Mouse (Mus musculus) liver, adult 2 months (tissue): ENCODE measurements around the gene Dnaaf3. TPM values are rescaled to one million over a fixed set of nuclear protein-coding genes. Genes with fewer than 3 reads are reported as not detected.
A peak's percentile ranks its signal among the peaks of the same experiment; 100 is the strongest.

Experiments used
- DNase-seq: peaks from one replicate; pipeline ENCODE4 v3.0.0-alpha.2; 2011; ENCODE audit warnings: low read depth, low spot score; ENCODE audit errors: extremely low read depth
- H3K27ac ChIP-seq: fragments of 200-500 bp; replicated peaks from 2 replicates; pipeline ENCODE4 v1.5.1; 2012; ENCODE audit warnings: low read depth, mild to moderate bottlenecking, control low read depth, inconsistent platforms, low read length; ENCODE audit not compliant: insufficient read depth
- H3K27me3 ChIP-seq: fragments of 200-500 bp; 2 replicates; pipeline ENCODE4 v1.6.1; 2012; ENCODE audit warnings: mild to moderate bottlenecking, moderate library complexity, low read length, inconsistent platforms; ENCODE audit not compliant: control insufficient read depth, insufficient read depth
- H3K36me3 ChIP-seq: fragments of 200-500 bp; 2 replicates; pipeline ENCODE4 v1.6.1; 2012; ENCODE audit warnings: low read length, inconsistent platforms; ENCODE audit not compliant: control insufficient read depth, insufficient read depth
- H3K4me1 ChIP-seq: fragments of 200-500 bp; 2 replicates; pipeline ENCODE4 v1.6.1; 2011; ENCODE audit warnings: low read length; ENCODE audit not compliant: control insufficient read depth, insufficient read depth
- H3K4me3 ChIP-seq: fragments of 200-500 bp; 2 replicates; pipeline ENCODE4 v1.5.1; 2011; ENCODE audit warnings: low read depth, mild to moderate bottlenecking, control low read depth, low read length, moderate library complexity; ENCODE audit not compliant: insufficient read depth
- H3K79me2 ChIP-seq: fragments of 200-500 bp; 2 replicates; pipeline ENCODE4 v1.6.1; 2012; ENCODE audit warnings: inconsistent platforms, mild to moderate bottlenecking, low read length, moderate library complexity; ENCODE audit not compliant: control insufficient read depth, insufficient read depth
- H3K9ac ChIP-seq: fragments of 200-500 bp; 2 replicates; pipeline ENCODE4 v1.6.1; 2012; ENCODE audit warnings: low read depth, mild to moderate bottlenecking, control low read depth, inconsistent platforms, low read length
- CTCF ChIP-seq: fragments of 200-500 bp; IDR thresholded peaks from 2 replicates; pipeline ENCODE4 v1.5.1; 2011; ENCODE audit warnings: low read depth, low read length, control low read depth
- POLR2A ChIP-seq: fragments of 200-500 bp; IDR thresholded peaks from 2 replicates; pipeline ENCODE4 v1.6.1; 2011; ENCODE audit warnings: low read length, control low read depth; ENCODE audit not compliant: insufficient read depth; ENCODE audit errors: extremely low read depth
- WGBS: fragments of 180-500 bp; shearing (Covaris S2); methylation state at CpG from one replicate; pipeline ENCODE4 v1.1.7; 2018; 5-methylcytosine and 5-hydroxymethylcytosine counted together
- polyA plus RNA-seq: library from polyadenylated mRNA; depleted of rRNA; stranded (reverse); fragments of >200 nt; gene quantifications from 2 replicates; pipeline ENCODE4 v1.2.3, GENCODE M21; 2012
- total RNA-seq: library from RNA; depleted of rRNA; stranded (reverse); fragments of >200 nt; gene quantifications from 2 replicates; pipeline ENCODE4 v1.2.3, GENCODE M21; 2014

Dnaaf3 gene
- total and polyA plus RNA-seq, 2 experiments, result 0.09 to 0.44 TPM

DNA sequence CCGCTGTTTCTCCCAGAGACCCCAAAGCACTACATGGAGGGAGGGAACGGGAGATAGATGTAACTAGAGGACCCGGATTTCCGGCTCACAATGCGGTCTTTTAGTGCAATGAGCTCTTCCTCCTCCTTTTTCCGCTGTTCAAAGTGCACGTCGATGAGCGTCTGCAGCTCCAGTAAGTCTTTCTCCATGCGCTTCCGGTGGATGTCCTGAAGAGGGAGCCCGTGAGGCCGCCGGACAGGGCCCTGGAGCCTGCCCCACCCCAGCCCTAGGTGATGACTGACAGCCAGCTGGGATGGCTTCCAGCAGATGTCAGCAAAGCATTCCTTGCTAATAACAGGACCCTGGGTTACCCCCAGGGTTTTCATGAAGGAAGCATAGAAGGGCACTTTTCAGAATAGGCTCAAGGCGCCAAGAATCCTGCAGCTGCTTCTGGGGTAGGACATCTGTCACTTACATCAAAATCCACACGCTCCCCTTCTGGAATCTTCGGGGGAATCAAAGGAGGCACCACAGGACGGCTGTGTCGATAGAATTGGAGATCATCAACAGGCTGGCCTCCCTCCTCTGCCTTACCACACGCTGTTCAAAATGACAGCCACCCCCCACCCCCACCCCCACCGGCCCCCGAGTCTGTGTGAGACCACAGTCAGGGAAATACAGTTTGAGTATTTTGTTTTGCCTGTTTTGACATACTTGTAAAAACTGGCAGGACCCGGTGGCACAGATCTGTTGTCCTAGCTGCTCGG, 22.2 kb downstream of the Dnaaf3 start:
- no peak overlapping the region for H3K27ac ChIP-seq
- H3K4me3 ChIP-seq, result no peak overlapping the region
- WGBS, result 27% methylated on average over 24 of the region's 24 CpGs
- H3K4me1 ChIP-seq, result no peaks in the 10 kb centered on the region
- TF ChIP-seq CTCF (peak; percentile 83), POLR2A (no peak)
- no peaks in the 10 kb centered on the region for H3K79me2 ChIP-seq
- peak; percentile 65 for DNase-seq
- H3K36me3 ChIP-seq, result no peaks in the 10 kb centered on the region
- H3K9ac ChIP-seq, result no peak overlapping the region
- no peaks in the 10 kb centered on the region for H3K27me3 ChIP-seq

DNA sequence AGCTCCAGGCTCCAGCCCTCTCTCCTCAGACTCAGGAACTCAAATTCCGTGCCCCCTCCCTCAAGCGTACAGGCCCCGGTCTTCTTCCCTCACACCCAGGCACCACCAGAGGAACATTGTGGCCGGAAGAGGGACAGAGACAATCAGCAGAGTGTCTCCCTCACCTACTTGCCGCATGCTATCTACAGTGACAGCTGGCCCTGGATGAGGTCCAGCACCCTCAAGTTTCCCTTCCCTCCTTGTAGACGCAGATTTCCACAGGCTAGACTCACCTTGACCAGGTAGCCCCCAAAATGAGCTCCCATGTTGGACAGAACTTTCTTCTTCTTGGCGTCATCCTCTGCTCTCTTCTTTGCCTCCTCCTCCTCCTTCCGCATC, 23.5 kb downstream of the Dnaaf3 start:
- H3K36me3 ChIP-seq, result no peaks in the 10 kb centered on the region
- H3K27me3 ChIP-seq, result no peaks in the 10 kb centered on the region
- DNase-seq, result no peak
- H3K4me3 ChIP-seq, result no peak overlapping the region
- H3K79me2 ChIP-seq, result no peaks in the 10 kb centered on the region
- 87% methylated on average over 8 of the region's 8 CpGs for WGBS
- H3K9ac ChIP-seq, result no peak overlapping the region
- no peak overlapping the region for H3K27ac ChIP-seq
- no peaks in the 10 kb centered on the region for H3K4me1 ChIP-seq
- TF ChIP-seq CTCF (no peak), POLR2A (no peak)

DNA sequence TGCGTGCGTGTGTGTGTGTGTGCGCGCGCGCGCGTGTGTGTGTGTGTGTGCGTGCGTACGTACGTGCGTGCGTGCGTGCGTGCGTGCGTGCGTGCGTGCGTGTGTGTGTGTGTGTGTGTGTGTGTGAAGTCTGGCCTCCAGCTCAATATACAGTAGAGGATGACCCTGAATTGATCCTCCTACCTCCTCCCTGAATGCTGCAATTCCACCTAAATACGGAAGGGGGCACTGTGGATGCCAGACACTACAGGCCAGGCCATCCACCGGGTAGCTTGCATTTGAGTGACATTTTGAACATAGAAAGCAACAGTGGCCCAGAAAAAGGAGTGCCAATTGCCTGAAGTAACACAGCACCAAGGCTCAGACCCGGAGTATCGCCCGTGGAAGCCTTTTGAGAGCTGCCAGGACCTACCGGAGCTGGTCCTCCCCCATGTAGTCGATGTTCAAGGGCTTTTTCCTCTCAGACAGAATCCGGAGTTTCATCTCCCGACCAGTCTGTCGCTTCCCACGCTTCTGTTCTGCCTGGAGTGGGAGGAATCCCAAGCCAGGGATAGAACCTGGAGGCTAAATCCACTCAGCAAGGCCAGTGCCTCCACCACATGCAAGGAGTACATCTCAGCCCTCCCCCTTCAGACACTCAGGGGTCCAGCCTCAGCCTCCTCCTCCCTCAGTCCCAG, 24.1 kb downstream of the Dnaaf3 start:
- no peaks in the 10 kb centered on the region for H3K79me2 ChIP-seq
- WGBS, result 82% methylated on average over 24 of the region's 32 CpGs
- no peak overlapping the region for H3K27ac ChIP-seq
- H3K27me3 ChIP-seq, result no peaks in the 10 kb centered on the region
- no peaks in the 10 kb centered on the region for H3K4me1 ChIP-seq
- H3K9ac ChIP-seq, result no peak overlapping the region
- no peaks in the 10 kb centered on the region for H3K36me3 ChIP-seq
- no peak for DNase-seq
- TF ChIP-seq POLR2A (no peak), CTCF (peak; percentile 46)
- H3K4me3 ChIP-seq, result no peak overlapping the region

DNA sequence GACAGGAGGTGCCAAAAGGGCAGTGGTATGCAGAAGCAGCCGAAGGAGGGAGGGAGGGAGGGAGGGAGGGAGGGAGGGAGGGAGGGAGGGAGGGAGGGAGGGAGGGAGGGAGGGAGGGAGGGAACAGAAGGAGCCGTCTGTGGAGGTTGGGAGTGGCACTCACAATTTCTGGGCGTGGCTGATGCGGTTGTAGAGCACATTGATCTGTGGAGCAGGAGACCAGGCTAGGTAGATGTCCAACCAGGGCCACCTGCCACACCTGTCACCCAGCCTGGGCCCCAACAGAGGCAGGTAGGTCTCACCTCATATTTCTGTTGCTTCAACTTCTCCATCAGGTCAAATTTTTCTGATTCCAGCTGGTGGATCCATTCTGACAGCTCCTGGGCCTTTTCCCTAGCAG, 25.0 kb downstream of the Dnaaf3 start:
- H3K79me2 ChIP-seq, result no peaks in the 10 kb centered on the region
- H3K27ac ChIP-seq, result no peak overlapping the region
- DNase-seq, result no peak
- 57% methylated on average over 3 of the region's 4 CpGs for WGBS
- H3K9ac ChIP-seq, result no peak overlapping the region
- H3K4me3 ChIP-seq, result no peak overlapping the region
- no peaks in the 10 kb centered on the region for H3K36me3 ChIP-seq
- no peak for TF ChIP-seq CTCF
- no peak for TF ChIP-seq POLR2A
- no peaks in the 10 kb centered on the region for H3K4me1 ChIP-seq
- no peaks in the 10 kb centered on the region for H3K27me3 ChIP-seq

DNA sequence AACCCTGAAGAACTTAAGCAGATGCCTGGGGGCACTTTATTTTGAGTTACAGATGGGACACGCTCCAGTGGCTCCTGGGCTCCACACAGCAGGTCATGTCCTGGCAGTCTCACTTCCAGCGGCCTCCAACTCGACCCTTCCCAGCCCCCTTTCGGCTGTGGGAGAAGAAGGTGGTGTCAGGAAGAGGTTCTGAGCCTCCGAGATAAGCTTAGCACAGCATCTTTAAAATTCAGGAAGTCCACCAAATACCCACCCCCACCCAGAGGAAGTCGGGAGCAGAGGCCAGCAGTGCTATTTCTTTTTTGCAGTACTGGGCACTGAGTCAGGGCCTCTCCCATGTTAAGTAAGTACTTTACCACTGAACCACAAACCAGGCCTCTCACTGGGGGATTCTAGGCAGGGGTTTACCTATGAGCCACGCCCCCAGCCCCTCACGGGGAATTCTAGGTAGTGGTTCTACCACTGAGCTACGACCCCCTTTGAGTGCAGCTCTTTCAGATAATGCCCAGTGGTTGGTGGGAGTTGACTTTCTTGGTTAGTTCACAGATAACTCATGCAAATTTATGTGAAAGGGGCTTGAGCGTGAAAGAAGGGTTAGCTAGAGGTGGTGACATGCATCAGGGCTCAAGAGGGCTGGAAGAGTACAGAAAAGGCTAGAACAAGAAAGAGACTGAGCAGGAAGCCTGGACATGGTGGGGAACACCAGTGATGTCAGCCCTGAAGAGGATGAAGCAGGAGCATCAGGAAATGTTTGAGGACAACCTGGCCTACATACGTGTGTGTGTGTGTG, 27.4 kb downstream of the Dnaaf3 start:
- peaks cover 10% of the 10 kb centered on the region for H3K79me2 ChIP-seq
- H3K4me3 ChIP-seq, result no peak overlapping the region
- DNase-seq, result peak; percentile 33
- WGBS, result 71% methylated on average over 11 of the region's 11 CpGs
- TF ChIP-seq CTCF (no peak), POLR2A (no peak)
- no peaks in the 10 kb centered on the region for H3K27me3 ChIP-seq
- no peaks in the 10 kb centered on the region for H3K36me3 ChIP-seq
- peaks cover 4% of the 10 kb centered on the region; the same call in 1 of the 2 replicates for H3K4me1 ChIP-seq
- H3K9ac ChIP-seq, result no peak overlapping the region
- H3K27ac ChIP-seq, result peak overlapping the region; percentile 67

DNA sequence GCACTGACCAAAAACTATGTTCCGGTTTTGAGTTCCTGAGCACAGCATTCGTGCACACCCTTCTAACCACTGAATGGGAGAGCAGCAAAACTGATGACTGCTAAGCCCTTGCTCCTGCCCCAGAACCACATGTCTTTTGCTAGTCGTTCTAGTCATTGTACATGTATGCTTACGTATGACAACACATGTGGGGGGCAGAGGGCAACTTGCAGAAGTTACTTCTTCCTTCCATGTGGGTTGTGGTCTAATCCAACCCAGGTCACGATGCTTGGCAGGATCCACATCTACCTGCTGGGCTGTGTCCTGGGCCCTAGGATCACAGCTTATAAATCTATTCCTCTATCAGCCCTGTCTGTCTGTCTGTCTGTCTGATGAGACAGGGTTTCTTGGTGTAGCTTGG, 28.4 kb downstream of the Dnaaf3 start:
- DNase-seq, result no peak
- H3K36me3 ChIP-seq, result no peaks in the 10 kb centered on the region
- WGBS, result 80% methylated on average over 5 of the region's 5 CpGs
- H3K27me3 ChIP-seq, result no peaks in the 10 kb centered on the region
- no peak overlapping the region for H3K4me3 ChIP-seq
- no peak overlapping the region for H3K9ac ChIP-seq
- TF ChIP-seq CTCF, result no peak
- TF ChIP-seq POLR2A, result no peak
- peaks cover 19% of the 10 kb centered on the region for H3K79me2 ChIP-seq
- H3K27ac ChIP-seq, result peak overlapping the region; percentile 67; the same call in 1 of the 2 replicates
- peaks cover 9% of the 10 kb centered on the region for H3K4me1 ChIP-seq
